Mouse (Mus musculus) forebrain, embryonic 15.5 days (tissue): ENCODE measurements around the gene Mtus2. TPM values are rescaled to one million over a fixed set of nuclear protein-coding genes. Genes with fewer than 3 reads are reported as not detected.
A peak's percentile ranks its signal among the peaks of the same experiment; 100 is the strongest.

Experiments used
- ATAC-seq: fragments of 200-750 bp; cut with Nextera tagmentation; replicated peaks from 2 replicates; pipeline ENCODE4 v1.8.0; 2017; ENCODE audit warnings: mild to moderate bottlenecking, moderate TSS enrichment, moderate library complexity
- H3K27ac ChIP-seq: fragments of 300-500 bp; sonication (generic); replicated peaks from 2 replicates; pipeline ENCODE4 v1.5.1; 2015; ENCODE audit warnings: mild to moderate bottlenecking, inconsistent platforms
- H3K27me3 ChIP-seq: fragments of 300-500 bp; sonication (generic); 2 replicates; pipeline ENCODE4 v1.6.1; 2015; ENCODE audit warnings: inconsistent platforms
- H3K36me3 ChIP-seq: fragments of 300-500 bp; sonication (generic); 2 replicates; pipeline ENCODE4 v1.6.1; 2015; ENCODE audit warnings: mild to moderate bottlenecking, inconsistent platforms
- H3K4me1 ChIP-seq: fragments of 300-500 bp; sonication (generic); 2 replicates; pipeline ENCODE4 v1.6.1; 2015; ENCODE audit warnings: inconsistent platforms
- H3K4me2 ChIP-seq: fragments of 300-500 bp; sonication (generic); replicated peaks from 2 replicates; pipeline ENCODE4 v1.6.1; 2015; ENCODE audit warnings: mild to moderate bottlenecking, inconsistent platforms
- H3K4me3 ChIP-seq: fragments of 300-500 bp; sonication (generic); 2 replicates; pipeline ENCODE4 v1.5.1; 2015; ENCODE audit warnings: mild to moderate bottlenecking, inconsistent platforms
- H3K9ac ChIP-seq: fragments of 300-500 bp; sonication (generic); replicated peaks from 2 replicates; pipeline ENCODE4 v1.6.1; 2015; ENCODE audit warnings: mild to moderate bottlenecking, inconsistent platforms
- H3K9me3 ChIP-seq: fragments of 300-500 bp; sonication (generic); 2 replicates; pipeline ENCODE4 v1.6.1; 2016; ENCODE audit warnings: inconsistent platforms
- WGBS: fragments of 180-500 bp; shearing (Covaris S2); methylation state at CpG from one replicate; pipeline ENCODE4 v1.1.7; 2015; ENCODE audit warnings: mixed read lengths; 5-methylcytosine and 5-hydroxymethylcytosine counted together
- polyA plus RNA-seq: library from polyadenylated mRNA; unstranded; fragments of >200 nt; fragmentation: Nextera tagmentation; extraction: Ambion mirVana; gene quantifications from 2 replicates; pipeline ENCODE4 v1.2.1, GENCODE M21; 2015

The Mtus2 gene
- polyA plus RNA-seq, 1 experiment from 2014 or later: 20.0 TPM

- H3K4me1 ChIP-seq: no peaks in the 10 kb centered on the region
- H3K4me2 ChIP-seq: no peak overlapping the region
- no peaks in the 10 kb centered on the region for H3K9me3 ChIP-seq
- no peak overlapping the region for H3K9ac ChIP-seq
- no peak overlapping the region for H3K27ac ChIP-seq
- ATAC-seq: no peak
- no peaks in the 10 kb centered on the region for H3K36me3 ChIP-seq
- H3K4me3 ChIP-seq: no peak overlapping the region
- WGBS: 91% methylated on average over 5 of the region's 5 CpGs
- no peaks in the 10 kb centered on the region for H3K27me3 ChIP-seq
Measured at GRCm38 (mm10) chr5:148280321-148280720, 323.2 kb downstream of the Mtus2 start.

GRCm38 (mm10) chr5:148282093-148282492 lies 325.0 kb downstream of the Mtus2 start:
- Histone ChIP-seq H3K9ac (no peak overlapping the region), H3K4me1 (no peaks in the 10 kb centered on the region), H3K4me2 (no peak overlapping the region), H3K36me3 (no peaks in the 10 kb centered on the region), H3K27ac (no peak overlapping the region), H3K9me3 (no peaks in the 10 kb centered on the region), H3K27me3 (no peaks in the 10 kb centered on the region), H3K4me3 (no peak overlapping the region)
- no peak for ATAC-seq
- 88% methylated on average over 6 of the region's 6 CpGs for WGBS

- WGBS: 95% methylated on average over 5 of the region's 5 CpGs
- Histone ChIP-seq H3K4me3 (no peak overlapping the region), H3K4me1 (no peaks in the 10 kb centered on the region), H3K9ac (no peak overlapping the region), H3K36me3 (no peaks in the 10 kb centered on the region), H3K27me3 (no peaks in the 10 kb centered on the region), H3K4me2 (no peak overlapping the region), H3K27ac (no peak overlapping the region), H3K9me3 (no peaks in the 10 kb centered on the region)
- ATAC-seq: no peak
Measured at GRCm38 (mm10) chr5:148282631-148283030, 325.5 kb downstream of the Mtus2 start.

GRCm38 (mm10) chr5:148283177-148283576 lies 326.1 kb downstream of the Mtus2 start:
- H3K4me3 ChIP-seq: no peak overlapping the region
- no peak for ATAC-seq
- 82% methylated on average over 2 of the region's 2 CpGs for WGBS
- H3K4me1 ChIP-seq: no peaks in the 10 kb centered on the region
- H3K27ac ChIP-seq: no peak overlapping the region
- H3K9me3 ChIP-seq: no peaks in the 10 kb centered on the region
- H3K9ac ChIP-seq: no peak overlapping the region
- H3K4me2 ChIP-seq: no peak overlapping the region
- no peaks in the 10 kb centered on the region for H3K36me3 ChIP-seq
- no peaks in the 10 kb centered on the region for H3K27me3 ChIP-seq

- Histone ChIP-seq H3K9ac (no peak overlapping the region), H3K4me2 (no peak overlapping the region), H3K4me3 (no peak overlapping the region), H3K9me3 (no peaks in the 10 kb centered on the region), H3K4me1 (no peaks in the 10 kb centered on the region), H3K27ac (no peak overlapping the region), H3K27me3 (no peaks in the 10 kb centered on the region), H3K36me3 (no peaks in the 10 kb centered on the region)
- 85% methylated on average over 3 of the region's 3 CpGs for WGBS
- no peak for ATAC-seq
Measured at GRCm38 (mm10) chr5:148283584-148283983, 326.5 kb downstream of the Mtus2 start.

GRCm38 (mm10) chr5:148287529-148287928 lies 330.4 kb downstream of the Mtus2 start:
- H3K36me3 ChIP-seq: no peaks in the 10 kb centered on the region
- WGBS: 90% methylated on average over 5 of the region's 5 CpGs
- no peak overlapping the region for H3K9ac ChIP-seq
- peaks cover 6% of the 10 kb centered on the region; the same call in 1 of the 2 replicates for H3K4me1 ChIP-seq
- no peaks in the 10 kb centered on the region for H3K9me3 ChIP-seq
- H3K27ac ChIP-seq: no peak overlapping the region
- no peak overlapping the region for H3K4me3 ChIP-seq
- ATAC-seq: no peak
- no peak overlapping the region for H3K4me2 ChIP-seq
- no peaks in the 10 kb centered on the region for H3K27me3 ChIP-seq

GRCm38 (mm10) chr5:148288804-148289203 lies 331.7 kb downstream of the Mtus2 start:
- H3K36me3 ChIP-seq: no peaks in the 10 kb centered on the region
- H3K27ac ChIP-seq: no peak overlapping the region
- WGBS: 74% methylated on average over 18 of the region's 18 CpGs
- ATAC-seq: no peak
- H3K4me1 ChIP-seq: peaks cover 6% of the 10 kb centered on the region; the same call in 1 of the 2 replicates
- H3K9me3 ChIP-seq: no peaks in the 10 kb centered on the region
- no peak overlapping the region for H3K9ac ChIP-seq
- H3K4me2 ChIP-seq: no peak overlapping the region
- H3K27me3 ChIP-seq: no peaks in the 10 kb centered on the region
- no peak overlapping the region for H3K4me3 ChIP-seq

- H3K27ac ChIP-seq: 0 out of 2 replicates have a peak overlapping the region, but pooled peaks have one; percentile 14
- WGBS: 15% methylated on average over 7 of the region's 7 CpGs
Measured at GRCm38 (mm10) chr5:148289951-148290350, 332.8 kb downstream of the Mtus2 start.

GRCm38 (mm10) chr5:148292862-148293261 lies 335.7 kb downstream of the Mtus2 start:
- no peak overlapping the region for H3K4me3 ChIP-seq
- no peaks in the 10 kb centered on the region for H3K27me3 ChIP-seq
- no peak overlapping the region for H3K4me2 ChIP-seq
- peaks cover 6% of the 10 kb centered on the region; the same call in 1 of the 2 replicates for H3K4me1 ChIP-seq
- ATAC-seq: no peak
- no peak overlapping the region for H3K27ac ChIP-seq
- H3K9me3 ChIP-seq: no peaks in the 10 kb centered on the region
- H3K9ac ChIP-seq: no peak overlapping the region
- WGBS: 87% methylated on average over 7 of the region's 7 CpGs
- H3K36me3 ChIP-seq: no peaks in the 10 kb centered on the region

More at GRCm38 (mm10) chr5:148289951-148290350, 332.8 kb downstream of the Mtus2 start:
- no peak overlapping the region for H3K9ac ChIP-seq
- H3K4me1 ChIP-seq: peaks cover 6% of the 10 kb centered on the region; the same call in 1 of the 2 replicates
- H3K27me3 ChIP-seq: no peaks in the 10 kb centered on the region
- peak; percentile 55; the same call in 1 of the 2 replicates for ATAC-seq
- H3K36me3 ChIP-seq: no peaks in the 10 kb centered on the region
- no peaks in the 10 kb centered on the region for H3K9me3 ChIP-seq
- no peak overlapping the region for H3K4me3 ChIP-seq
- no peak overlapping the region for H3K4me2 ChIP-seq

GRCm38 (mm10) chr5:148293346-148293745 lies 336.2 kb downstream of the Mtus2 start:
- H3K36me3 ChIP-seq: no peaks in the 10 kb centered on the region
- 86% methylated on average over 7 of the region's 7 CpGs for WGBS
- ATAC-seq: no peak
- peaks cover 6% of the 10 kb centered on the region; the same call in 1 of the 2 replicates for H3K4me1 ChIP-seq
- no peak overlapping the region for H3K4me3 ChIP-seq
- no peaks in the 10 kb centered on the region for H3K27me3 ChIP-seq
- H3K27ac ChIP-seq: no peak overlapping the region
- H3K9ac ChIP-seq: no peak overlapping the region
- no peak overlapping the region for H3K4me2 ChIP-seq
- no peaks in the 10 kb centered on the region for H3K9me3 ChIP-seq

- Histone ChIP-seq H3K4me3 (peak overlapping the region; percentile 8; the same call in 1 of the 2 replicates), H3K9me3 (no peaks in the 10 kb centered on the region), H3K36me3 (no peaks in the 10 kb centered on the region), H3K27me3 (no peaks in the 10 kb centered on the region), H3K27ac (no peak overlapping the region), H3K9ac (no peak overlapping the region), H3K4me2 (no peak overlapping the region), H3K4me1 (no peaks in the 10 kb centered on the region)
- WGBS: 83% methylated on average over 11 of the region's 11 CpGs
- no peak for ATAC-seq
Measured at GRCm38 (mm10) chr5:148302968-148303367, 345.8 kb downstream of the Mtus2 start.

GRCm38 (mm10) chr5:148304112-148304511 lies 347.0 kb downstream of the Mtus2 start:
- Histone ChIP-seq H3K9me3 (no peaks in the 10 kb centered on the region), H3K36me3 (no peaks in the 10 kb centered on the region), H3K4me1 (no peaks in the 10 kb centered on the region), H3K27me3 (no peaks in the 10 kb centered on the region), H3K27ac (no peak overlapping the region), H3K9ac (no peak overlapping the region), H3K4me2 (no peak overlapping the region), H3K4me3 (no peak overlapping the region)
- ATAC-seq: no peak
- 87% methylated on average over 2 of the region's 2 CpGs for WGBS

GRCm38 (mm10) chr5:148310790-148311189 lies 353.7 kb downstream of the Mtus2 start:
- no peak for ATAC-seq
- Histone ChIP-seq H3K4me3 (no peak overlapping the region), H3K4me2 (no peak overlapping the region), H3K9ac (no peak overlapping the region), H3K4me1 (no peaks in the 10 kb centered on the region), H3K27ac (no peak overlapping the region), H3K9me3 (no peaks in the 10 kb centered on the region), H3K27me3 (no peaks in the 10 kb centered on the region), H3K36me3 (no peaks in the 10 kb centered on the region)
- whole genome bisulfite sequencing: 79% methylated on average over 10 of the region's 10 CpGs
